Mouse (Mus musculus) left cerebral cortex, adult 18-20 months (tissue): ENCODE measurements at regions not wholly inside any gene's neighbourhood (a gene's known extent, or its start where the extent isn't known, plus 50 kb on each side); places are given as distances from the start of the nearest gene placed in this dataset.

Experiments
- DNase-seq, 2 experiments: peaks; one replicate each; pipeline ENCODE4 v3.0.0; 2021 to 2022; ENCODE audit warnings: low spot score in 2 of 2, mixed read lengths in 1 of 2

- DNase-seq = no peak
Observed at GRCm38 (mm10) chr1:47854372-47854771, 961.7 kb upstream of the Slc39a10 start.

DNA sequence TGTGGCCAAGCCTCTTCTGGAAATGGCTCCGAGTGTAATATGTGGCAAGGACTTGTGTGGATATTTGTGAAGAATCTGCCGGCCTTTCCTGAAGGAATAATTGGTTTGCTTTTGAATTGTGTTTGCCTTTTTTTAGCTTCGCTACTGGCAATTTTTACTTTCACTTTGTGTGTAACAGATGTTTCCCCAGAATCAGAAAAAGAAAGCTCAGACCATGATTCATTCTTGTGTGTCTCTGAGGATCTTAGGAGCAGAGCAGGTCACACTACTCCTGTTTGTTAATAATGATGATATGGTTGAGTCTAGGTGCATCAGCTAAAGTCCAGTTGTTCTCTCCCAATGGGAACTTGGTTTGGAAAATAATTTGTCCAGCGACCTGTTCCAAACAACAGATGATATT lies 961.3 kb upstream of the Slc39a10 start:
- DNase-seq = no peak

DNA sequence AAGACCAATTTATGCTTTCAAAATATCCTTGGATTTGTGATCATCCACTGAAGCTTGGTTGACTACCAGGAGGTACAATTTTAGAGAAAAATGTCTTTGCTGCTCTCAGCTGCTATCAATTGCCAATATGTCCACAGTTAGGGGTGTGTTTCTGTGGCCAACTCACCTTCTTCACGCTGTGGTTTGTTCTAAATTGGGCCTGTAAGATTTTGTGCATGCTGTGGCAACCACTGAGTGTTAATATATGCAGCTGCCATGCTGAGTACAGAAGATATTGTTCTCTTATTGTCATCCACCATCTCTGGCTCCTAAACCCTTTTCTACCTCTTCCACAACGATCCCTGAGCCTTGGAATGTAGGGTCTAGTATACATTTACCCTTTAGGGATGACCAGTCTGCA lies 948.2 kb upstream of the Slc39a10 start:
- no peak for DNase-seq

DNA sequence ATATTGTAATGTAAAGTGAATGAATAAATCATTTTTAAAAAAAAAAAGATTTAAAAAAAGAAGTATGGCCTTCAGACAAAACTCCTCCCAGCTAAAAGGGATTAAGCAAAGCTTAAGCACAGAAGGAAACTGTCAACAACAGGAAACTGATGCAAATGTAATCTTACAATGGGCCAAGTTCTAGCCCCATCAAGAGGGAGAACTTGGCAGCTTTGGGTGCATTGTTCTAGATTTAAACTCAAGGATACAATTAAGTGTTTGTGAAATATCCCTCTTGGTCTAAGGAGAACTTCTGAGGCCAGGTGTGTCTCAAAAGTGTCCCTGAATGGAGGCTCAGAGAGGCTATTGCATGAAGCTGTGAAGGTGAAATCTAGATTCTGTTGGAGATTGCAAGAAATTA lies 941.4 kb upstream of the Slc39a10 start:
- DNase-seq = no peak

DNA sequence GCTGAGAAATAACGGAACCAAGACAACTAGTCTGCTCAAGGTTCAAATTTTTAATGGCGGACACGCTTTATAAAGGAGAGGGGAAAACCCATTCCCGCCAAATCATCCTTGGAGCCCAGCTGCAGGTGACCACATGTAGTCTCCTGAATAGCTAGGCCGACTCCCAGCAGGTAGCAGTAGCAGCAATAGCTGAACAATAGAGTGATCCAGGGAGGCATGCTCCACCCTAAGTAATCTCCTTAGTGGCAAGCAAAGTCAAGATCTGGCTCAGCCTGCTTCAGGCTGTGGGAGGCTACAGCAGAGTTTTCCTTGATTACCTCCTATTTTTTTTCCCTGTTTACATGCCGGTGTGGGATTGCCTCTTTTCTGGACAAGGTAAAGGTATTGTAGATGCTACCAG lies 934.6 kb upstream of the Slc39a10 start:
- DNase-seq = no peak

DNA sequence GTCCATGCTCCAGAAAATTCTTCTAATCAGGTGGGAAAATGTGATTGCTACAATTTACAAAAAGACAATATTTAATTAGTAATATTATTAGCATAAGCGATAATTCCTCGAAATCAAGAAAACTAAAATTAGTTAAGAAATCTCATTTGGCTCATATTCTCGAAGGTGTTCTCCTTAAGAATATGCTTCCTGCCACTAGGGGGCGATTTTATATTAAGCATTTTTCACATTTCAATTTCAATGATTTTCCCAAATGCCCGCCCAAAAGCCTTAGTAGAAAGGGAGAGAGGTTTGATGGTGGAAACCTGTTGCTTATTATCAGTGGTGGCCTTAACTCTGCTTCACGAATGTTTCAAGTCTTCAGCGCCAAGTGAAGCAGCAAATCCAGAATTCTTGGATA lies 916.9 kb upstream of the Slc39a10 start:
- DNase-seq = peak in 1 of 2 experiments; percentile 33

- no peak for DNase-seq
Observed at GRCm38 (mm10) chr1:47794763-47795162, 902.1 kb upstream of the Slc39a10 start.
